Mouse (Mus musculus) cerebellum, adult 2 months (tissue): ENCODE data around the gene Utp6. TPM values are rescaled to one million over a fixed set of nuclear protein-coding genes. Genes with fewer than 3 reads are reported as not detected.

Source experiments
- DNase-seq, 2 experiments: peaks; one replicate each; pipeline ENCODE4 v3.0.0; 2021
- H3K27ac ChIP-seq: fragments of 200-500 bp; 2 replicates; pipeline ENCODE4 v1.5.1; 2012; ENCODE audit warnings: low read length, control low read depth, inconsistent platforms; ENCODE audit not compliant: insufficient read depth
- H3K27me3 ChIP-seq: fragments of 200-500 bp; 2 replicates; pipeline ENCODE4 v1.6.1; 2012; ENCODE audit warnings: inconsistent platforms, mild to moderate bottlenecking, low read length, moderate library complexity; ENCODE audit not compliant: control insufficient read depth, insufficient read depth
- H3K4me1 ChIP-seq: fragments of 200-500 bp; 2 replicates; pipeline ENCODE4 v1.6.1; 2011; ENCODE audit warnings: low read length; ENCODE audit not compliant: control insufficient read depth, insufficient read depth
- H3K4me3 ChIP-seq: fragments of 200-500 bp; replicated peaks from 2 replicates; pipeline ENCODE3; 2011; ENCODE audit warnings: mild to moderate bottlenecking, low read depth, low read length, control low read depth; ENCODE audit not compliant: insufficient read depth
- CTCF ChIP-seq: fragments of 200-500 bp; IDR thresholded peaks from 2 replicates; pipeline ENCODE4 v1.5.1; 2011; ENCODE audit warnings: low read depth, mild to moderate bottlenecking, control low read depth, low read length, moderate library complexity, borderline replicate concordance; ENCODE audit not compliant: insufficient read depth
- POLR2A ChIP-seq: fragments of 200-500 bp; IDR thresholded peaks from 2 replicates; pipeline ENCODE4 v1.6.1; 2011; ENCODE audit warnings: low read length, control low read depth, borderline replicate concordance; ENCODE audit not compliant: insufficient read depth
- WGBS: fragments of 180-500 bp; shearing (Covaris S2); methylation state at CpG from one replicate; pipeline ENCODE4 v1.1.7; 2018; 5-methylcytosine and 5-hydroxymethylcytosine counted together
- polyA plus RNA-seq: library from polyadenylated mRNA; depleted of rRNA; stranded (reverse); fragments of >200 nt; gene quantifications from 2 replicates; pipeline ENCODE4 v1.2.3, GENCODE M21; 2012

Gene Utp6
- polyA plus RNA-seq, 1 experiment = 28.3 TPM

GRCm38 (mm10) chr11:79943136-79943535, 19.1 kb downstream of the Utp6 start:
- TF ChIP-seq POLR2A (no peak), CTCF (no peak)
- DNase-seq = no peak
- Histone ChIP-seq H3K4me1 (no peaks in the 10 kb centered on the region), H3K4me3 (no peak overlapping the region), H3K27ac (no peak overlapping the region), H3K27me3 (no peaks in the 10 kb centered on the region)
- 77% methylated on average over 8 of the region's 8 CpGs for WGBS

GRCm38 (mm10) chr11:79935766-79936165, 26.4 kb downstream of the Utp6 start:
- H3K27ac ChIP-seq = no peak overlapping the region
- H3K4me1 ChIP-seq = no peaks in the 10 kb centered on the region
- WGBS = 76% methylated on average over 9 of the region's 9 CpGs
- no peak for TF ChIP-seq CTCF
- TF ChIP-seq POLR2A = no peak
- no peak overlapping the region for H3K4me3 ChIP-seq
- no peaks in the 10 kb centered on the region for H3K27me3 ChIP-seq
- DNase-seq = no peak

GRCm38 (mm10) chr11:79922766-79923165, 39.4 kb downstream of the Utp6 start:
- 92% methylated on average over 1 of the region's 1 CpGs for WGBS
- DNase-seq = no peak
- Histone ChIP-seq H3K27me3 (no peaks in the 10 kb centered on the region), H3K4me3 (no peak overlapping the region), H3K27ac (no peak overlapping the region), H3K4me1 (no peaks in the 10 kb centered on the region)
- no peak for TF ChIP-seq POLR2A
- TF ChIP-seq CTCF = no peak

GRCm38 (mm10) chr11:79922157-79922556, 40.0 kb downstream of the Utp6 start:
- Histone ChIP-seq H3K4me1 (no peaks in the 10 kb centered on the region), H3K27me3 (no peaks in the 10 kb centered on the region), H3K27ac (no peak overlapping the region), H3K4me3 (no peak overlapping the region)
- 78% methylated on average over 3 of the region's 3 CpGs for WGBS
- no peak for DNase-seq
- TF ChIP-seq CTCF (no peak), POLR2A (no peak)

GRCm38 (mm10) chr11:79920505-79921025, 41.6 kb downstream of the Utp6 start:
- Histone ChIP-seq H3K27ac (no peak overlapping the region), H3K27me3 (no peaks in the 10 kb centered on the region), H3K4me1 (no peaks in the 10 kb centered on the region), H3K4me3 (no peak overlapping the region)
- DNase-seq = no peak
- 34% methylated on average over 5 of the region's 5 CpGs for WGBS
- TF ChIP-seq POLR2A (no peak), CTCF (no peak)

- DNase-seq = peak; percentile 84 to 85
- WGBS = 16% methylated on average over 13 of the region's 13 CpGs
- no peak overlapping the region for H3K27ac ChIP-seq
- H3K27me3 ChIP-seq = no peaks in the 10 kb centered on the region
- H3K4me1 ChIP-seq = no peaks in the 10 kb centered on the region
- no peak for TF ChIP-seq POLR2A
- TF ChIP-seq CTCF = peak; percentile 99
- H3K4me3 ChIP-seq = no peak overlapping the region
Observed at GRCm38 (mm10) chr11:79919685-79920504, 42.3 kb downstream of the Utp6 start.

- Histone ChIP-seq H3K27me3 (no peaks in the 10 kb centered on the region), H3K4me3 (no peak overlapping the region), H3K4me1 (no peaks in the 10 kb centered on the region), H3K27ac (no peak overlapping the region)
- TF ChIP-seq CTCF (no peak), POLR2A (no peak)
- WGBS = 50% methylated on average over 9 of the region's 9 CpGs
- no peak for DNase-seq
Observed at GRCm38 (mm10) chr11:79915696-79916349, 46.4 kb downstream of the Utp6 start.

- 15% methylated on average over 14 of the region's 14 CpGs for WGBS
- peak; percentile 94 to 95 for DNase-seq
- H3K27me3 ChIP-seq = no peaks in the 10 kb centered on the region
- H3K4me3 ChIP-seq = no peak overlapping the region
- H3K27ac ChIP-seq = peak overlapping the region; percentile 32; the same call in 1 of the 2 replicates
- TF ChIP-seq CTCF (0 out of 2 replicates have a peak, but pooled peaks have one; percentile 0), POLR2A (no peak)
- peaks cover 16% of the 10 kb centered on the region for H3K4me1 ChIP-seq
Observed at GRCm38 (mm10) chr11:79908600-79909483, 53.3 kb downstream of the Utp6 start.
